Mouse (Mus musculus) myocyte (in vitro differentiated cells): ENCODE data around the gene Actc1.

Experiments used
- E2F4 ChIP-seq: IDR thresholded peaks from one replicate; pipeline ENCODE4 v1.6.1; 2011; ENCODE audit warnings: mild to moderate bottlenecking, control low read depth, moderate library complexity; ENCODE audit not compliant: insufficient read depth
- MAX ChIP-seq: IDR thresholded peaks from one replicate; pipeline ENCODE4 v1.6.1; 2011; ENCODE audit warnings: low read depth, mild to moderate bottlenecking, control low read depth
- MYOD1 ChIP-seq, 3 experiments: IDR thresholded peaks; one replicate each; pipeline ENCODE4 v1.6.1; 2011; ENCODE audit warnings: control low read depth in 2 of 3, low read depth in 2 of 3, mild to moderate bottlenecking in 2 of 3, moderate library complexity in 1 of 3; ENCODE audit not compliant: insufficient read length in 2 of 3, control insufficient read depth in 1 of 3
- POLR2A ChIP-seq: IDR thresholded peaks from one replicate; pipeline ENCODE4 v1.6.1; 2011; ENCODE audit warnings: low read depth, mild to moderate bottlenecking, control low read depth, moderate library complexity; ENCODE audit not compliant: insufficient read length
- REST ChIP-seq: IDR thresholded peaks from one replicate; pipeline ENCODE4 v1.6.1; 2011; ENCODE audit warnings: mild to moderate bottlenecking, control low read depth, moderate library complexity; ENCODE audit not compliant: insufficient read depth, insufficient read length
- TCF12 ChIP-seq: IDR thresholded peaks from one replicate; pipeline ENCODE4 v1.6.1; 2011; ENCODE audit warnings: mild to moderate bottlenecking, control low read depth; ENCODE audit not compliant: poor library complexity, insufficient read depth, severe bottlenecking
- TCF3 ChIP-seq: IDR thresholded peaks from one replicate; pipeline ENCODE4 v1.6.1; 2011; ENCODE audit warnings: low read depth, control low read depth; ENCODE audit not compliant: insufficient read length
- USF1 ChIP-seq: IDR thresholded peaks from one replicate; pipeline ENCODE4 v1.6.1; 2011; ENCODE audit warnings: low read depth, mild to moderate bottlenecking, control low read depth, moderate library complexity

- TF ChIP-seq POLR2A (no peak), MAX (no peak), REST (no peak), TCF3 (no peak), E2F4 (no peak), MYOD1 (IDR thresholded peaks at IDR 0.05; ENCODE audit: control insufficient read depth in 1 of 3, insufficient read length in 2 of 3, low read depth in 2 of 3) (no peak), USF1 (no peak), TCF12 (no peak)
These were observed 36.5 kb upstream of the Actc1 start for GRCm38 (mm10) chr2:114089862-114090261.
